Mouse (Mus musculus) retina, embryonic 14.5 days (tissue): ENCODE measurements around the gene Zbtb5.
"Not testable (repeated sequence)": the region's sequence is repeated elsewhere in the genome, so short reads cannot be mapped to it uniquely, and the experiment has no call there.

Experiments
- DNase-seq: peaks from one replicate; pipeline ENCODE4 v3.0.0-alpha.2; 2015; ENCODE audit warnings: low spot score

Zbtb5 gene

DNA sequence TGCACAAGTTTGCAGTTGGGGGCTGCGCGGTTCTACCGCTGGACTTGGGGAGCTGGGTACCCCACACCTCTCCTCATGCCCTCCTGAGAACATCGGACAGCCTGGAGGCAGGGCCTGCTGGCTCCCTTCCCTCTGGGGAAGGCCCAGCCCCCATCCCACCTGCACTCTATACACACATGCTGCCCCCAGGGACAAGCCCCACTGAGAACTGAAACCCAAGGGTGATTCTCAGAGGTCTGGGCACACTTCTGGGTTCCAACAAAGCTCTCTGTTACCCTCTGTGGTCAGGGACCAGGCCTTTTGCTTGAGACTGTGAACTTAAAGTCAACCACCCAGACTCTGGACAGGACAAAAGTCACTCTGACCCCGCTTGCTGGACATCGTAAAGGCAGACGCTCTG is 42.2 kb downstream of the Zbtb5 start:
- no peak for DNase-seq

DNA sequence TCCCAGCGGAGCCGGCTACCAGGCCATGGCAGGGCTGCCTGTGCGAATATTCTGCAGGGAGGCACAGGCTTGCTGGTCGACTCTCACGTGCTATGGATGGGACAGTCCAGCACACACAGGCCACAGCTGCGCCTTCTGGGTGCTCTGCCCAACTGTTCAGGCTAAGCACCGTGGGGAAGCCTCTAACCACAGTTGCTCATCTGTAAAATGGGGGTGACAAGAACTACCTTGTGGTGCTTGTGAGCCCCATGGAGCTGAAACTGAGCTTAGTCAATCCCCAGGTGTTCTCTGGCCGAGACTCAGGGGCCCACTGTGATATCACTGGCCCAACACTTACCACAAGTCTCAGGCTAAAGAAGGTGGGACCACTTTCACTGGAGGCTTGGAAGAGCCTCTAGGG is 44.8 kb downstream of the Zbtb5 start:
- DNase-seq: no peak

DNA sequence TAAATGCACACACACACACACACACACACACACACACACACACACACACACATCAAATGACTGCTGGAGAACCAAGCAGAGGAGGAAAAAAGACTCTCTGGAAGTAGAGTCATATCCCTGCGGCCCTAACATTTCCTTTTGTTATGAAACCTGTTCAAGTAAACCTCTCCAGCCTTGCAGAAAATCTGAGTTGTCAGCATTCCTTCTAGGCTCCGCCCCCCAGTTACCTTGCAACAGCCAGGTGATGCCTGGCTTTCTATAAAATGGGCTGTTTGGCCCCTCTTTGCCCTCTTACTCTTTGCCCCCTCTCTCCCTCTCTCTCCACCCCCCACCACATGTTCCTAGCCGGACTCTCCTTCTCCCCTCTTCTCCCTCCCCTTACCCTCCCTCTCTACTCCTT is 46.5 kb downstream of the Zbtb5 start:
- DNase-seq: no peak

DNA sequence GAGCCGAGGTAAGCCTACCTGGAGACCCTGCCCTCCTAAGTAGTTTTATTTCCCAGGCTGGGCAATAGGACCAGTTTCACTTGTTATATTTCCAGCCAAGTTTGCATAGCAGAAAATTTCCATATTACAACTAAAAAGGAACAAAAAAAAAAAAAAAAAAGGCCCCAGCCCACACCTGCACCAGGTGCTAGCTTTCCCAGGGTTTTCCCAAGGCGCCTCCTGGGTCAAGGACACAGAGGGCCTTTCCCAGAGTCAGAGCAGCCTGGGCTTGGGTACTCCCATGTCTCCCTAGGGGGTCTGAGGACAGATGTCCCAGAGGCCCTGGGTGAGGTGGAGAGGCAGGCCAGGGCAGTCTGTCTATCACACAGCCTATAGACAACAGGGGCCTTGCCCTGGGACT is 47.0 kb downstream of the Zbtb5 start:
- no peak for DNase-seq

DNA sequence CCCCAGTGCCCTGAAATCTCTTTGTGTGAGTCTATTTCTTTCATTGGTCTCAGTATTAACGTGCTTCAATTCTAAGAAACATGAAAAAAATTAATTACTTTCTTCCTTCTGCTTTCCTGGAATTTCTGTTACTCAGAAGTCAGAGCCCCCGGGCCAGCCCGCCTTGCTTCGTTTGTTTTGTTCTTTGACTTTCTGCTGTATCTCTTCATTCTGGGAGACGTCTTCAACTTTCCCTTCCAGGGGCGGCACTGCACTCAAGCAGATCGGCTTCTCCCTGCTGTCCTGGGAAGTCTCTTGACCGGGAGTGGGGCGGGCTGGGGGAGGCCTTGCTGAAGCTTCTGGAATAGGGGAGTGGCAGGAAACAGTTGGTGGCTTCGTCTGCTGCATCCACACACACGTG is 49.1 kb downstream of the Zbtb5 start:
- no peak for DNase-seq

DNA sequence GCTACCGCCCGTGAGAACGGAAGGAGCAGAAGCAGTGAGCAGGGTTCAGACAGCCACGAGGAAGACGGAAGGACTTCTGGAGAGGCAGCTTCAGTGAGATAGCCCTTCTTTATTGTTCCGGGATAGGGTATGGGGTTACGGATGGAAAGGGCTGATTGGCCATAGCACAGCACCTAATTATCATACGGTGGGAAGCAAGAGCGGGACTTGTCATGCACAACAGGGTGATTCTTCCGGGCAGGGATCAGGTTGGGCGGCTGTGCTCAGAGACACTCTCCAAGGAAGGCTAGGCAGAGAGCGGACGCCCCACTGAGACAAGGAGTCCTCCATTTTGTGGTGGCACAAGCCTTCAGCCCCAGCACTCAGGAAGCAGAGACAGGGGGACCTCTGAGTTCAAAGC is 53.0 kb downstream of the Zbtb5 start:
- no peak for DNase-seq

DNA sequence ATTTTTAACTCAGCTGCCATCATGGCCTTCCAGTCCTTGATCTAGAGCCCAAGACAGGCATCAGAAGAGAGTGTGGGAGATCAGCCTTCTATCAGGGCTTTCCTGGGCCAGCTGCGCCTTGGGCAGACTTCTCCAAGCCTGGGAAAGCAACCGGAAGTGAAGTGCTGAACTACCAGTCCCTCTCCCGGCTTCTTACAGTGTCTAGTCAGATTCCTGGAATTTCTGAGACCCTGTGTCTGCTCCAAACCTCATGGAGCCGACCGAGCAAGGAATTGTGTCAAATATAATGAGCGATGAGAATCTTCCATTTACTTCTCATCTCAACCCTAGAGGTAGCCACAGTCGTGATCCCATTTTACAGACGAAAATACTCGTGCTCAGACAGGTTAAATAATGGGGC is 53.4 kb downstream of the Zbtb5 start:
- DNase-seq: no peak

DNA sequence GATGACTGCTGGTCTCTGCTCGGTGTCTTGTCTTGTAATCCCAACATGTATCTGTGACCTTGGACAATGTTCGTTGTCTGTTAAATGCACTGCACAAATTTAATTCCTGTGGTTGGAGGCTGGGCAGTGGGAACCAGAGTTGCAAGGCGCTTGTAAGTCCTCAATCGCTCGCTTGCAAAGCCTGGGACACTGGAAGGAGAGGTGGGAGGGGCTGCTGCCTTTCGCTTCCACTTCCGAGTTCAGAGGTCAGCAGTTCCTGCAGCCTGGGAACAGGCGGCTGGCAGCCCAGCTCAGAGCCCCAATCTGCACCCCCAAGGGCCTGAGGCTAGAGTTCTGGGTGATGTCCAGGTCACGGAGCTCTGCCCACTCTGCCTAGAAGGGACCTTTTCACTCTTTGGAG is 59.2 kb downstream of the Zbtb5 start:
- no peak for DNase-seq

DNA sequence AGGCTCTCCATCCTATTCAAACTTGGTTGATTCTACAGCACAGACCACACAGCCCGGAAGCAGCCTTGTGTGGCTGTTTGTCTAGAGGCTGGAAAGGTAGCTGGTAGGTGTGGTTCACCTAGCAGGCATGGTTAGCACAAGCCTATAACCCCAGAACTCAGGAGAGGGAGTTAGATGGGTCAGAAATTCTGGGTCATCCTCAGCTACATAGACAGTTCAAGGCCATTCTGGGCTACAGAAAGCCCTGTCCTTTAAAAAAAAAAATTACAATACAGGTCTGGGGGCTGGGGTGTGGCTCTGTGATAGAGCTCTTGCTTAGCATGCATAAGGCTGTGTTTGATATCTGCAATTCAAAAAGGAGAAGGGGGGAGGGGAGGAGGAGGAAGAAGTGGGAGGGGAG is 63.9 kb downstream of the Zbtb5 start:
- DNase-seq: no peak

DNA sequence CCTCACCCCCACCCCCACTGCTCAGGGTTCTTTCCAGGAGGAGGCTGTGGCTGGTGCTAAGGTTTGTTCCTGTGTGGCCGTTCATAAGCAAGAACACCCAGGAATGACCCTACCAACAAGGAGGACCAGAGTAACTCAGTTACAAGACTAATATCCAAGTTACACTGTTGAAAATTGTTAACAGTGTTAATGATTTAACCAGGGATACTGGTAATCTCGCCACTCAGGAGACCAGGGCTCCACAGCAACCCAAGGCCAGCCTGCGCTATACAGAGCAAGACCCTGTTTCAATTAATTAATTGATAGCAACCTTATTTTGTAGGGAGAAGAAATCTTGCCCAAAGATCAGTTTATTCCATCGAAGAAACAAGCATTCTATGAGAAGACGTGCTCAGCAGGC is 64.7 kb downstream of the Zbtb5 start:
- no peak for DNase-seq

DNA sequence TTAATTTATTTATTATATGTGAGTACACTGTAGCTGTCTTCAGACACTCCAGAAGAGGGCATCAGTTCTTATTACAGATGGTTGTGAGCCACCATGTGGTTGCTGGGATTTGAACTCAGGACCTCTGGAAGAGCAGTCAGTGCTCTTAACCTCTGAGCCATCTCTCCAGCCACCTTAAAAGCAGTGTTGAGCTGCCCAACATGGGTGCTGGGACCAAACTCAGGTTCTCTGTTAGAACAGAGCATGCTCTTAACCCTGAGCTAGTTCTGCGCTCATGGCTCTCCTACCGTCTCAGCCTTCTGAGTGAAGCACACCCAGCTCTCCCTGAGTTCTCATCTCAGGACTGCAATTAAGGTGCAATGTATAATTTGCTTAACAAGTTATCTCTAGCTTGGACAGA is 66.1 kb downstream of the Zbtb5 start:
- not testable (repeated sequence) for DNase-seq

DNA sequence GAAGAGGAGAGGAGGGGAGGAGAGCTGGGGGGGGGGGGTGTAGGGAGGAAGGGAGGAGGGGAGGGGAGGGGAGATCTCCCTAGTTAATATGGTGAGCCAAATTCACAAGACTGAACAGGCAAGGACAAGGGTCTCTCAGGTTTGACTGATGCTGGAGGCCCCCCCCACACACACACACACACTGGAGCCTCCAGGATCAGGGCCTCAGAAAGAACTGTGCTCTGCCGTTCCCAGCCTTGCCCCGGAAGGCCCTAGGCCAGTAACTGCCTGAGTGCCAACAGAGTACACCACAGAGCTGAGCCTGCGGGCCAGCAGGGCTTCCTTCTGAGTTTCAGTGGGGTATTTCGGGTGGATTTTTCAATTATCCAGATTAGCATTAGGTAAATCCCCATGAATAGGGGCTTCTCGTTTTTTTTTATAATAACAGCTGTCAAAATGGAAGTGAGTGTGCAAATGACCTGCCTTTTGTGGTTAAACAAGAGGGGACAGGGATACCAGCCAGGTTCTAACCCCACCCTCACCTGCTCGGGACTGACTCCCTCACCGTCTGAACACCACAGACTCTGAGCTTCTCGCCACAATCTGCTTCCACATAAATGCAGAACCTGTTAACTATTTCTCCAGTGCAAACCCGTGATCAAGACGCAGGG is 67.7 kb downstream of the Zbtb5 start:
- DNase-seq: no peak

DNA sequence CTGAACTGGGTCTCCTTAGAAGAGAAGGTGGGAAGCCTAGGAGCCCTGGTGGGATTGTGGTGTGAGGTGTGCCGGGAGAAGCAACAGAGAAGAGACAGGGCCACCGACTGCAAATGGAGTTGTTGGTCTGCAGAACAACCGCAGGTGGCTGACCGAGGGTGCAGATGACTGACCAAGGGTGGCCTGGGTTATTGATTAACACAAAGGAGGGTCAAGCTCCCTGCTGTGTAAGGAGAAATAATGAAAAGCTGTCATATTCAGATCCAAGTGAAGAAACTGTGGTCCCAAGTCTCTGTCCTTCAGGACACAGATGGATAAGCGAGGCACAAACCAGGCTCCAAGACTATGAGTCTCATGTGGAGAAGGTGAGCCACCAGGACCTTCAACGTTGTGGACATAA is 68.7 kb downstream of the Zbtb5 start:
- no peak for DNase-seq

DNA sequence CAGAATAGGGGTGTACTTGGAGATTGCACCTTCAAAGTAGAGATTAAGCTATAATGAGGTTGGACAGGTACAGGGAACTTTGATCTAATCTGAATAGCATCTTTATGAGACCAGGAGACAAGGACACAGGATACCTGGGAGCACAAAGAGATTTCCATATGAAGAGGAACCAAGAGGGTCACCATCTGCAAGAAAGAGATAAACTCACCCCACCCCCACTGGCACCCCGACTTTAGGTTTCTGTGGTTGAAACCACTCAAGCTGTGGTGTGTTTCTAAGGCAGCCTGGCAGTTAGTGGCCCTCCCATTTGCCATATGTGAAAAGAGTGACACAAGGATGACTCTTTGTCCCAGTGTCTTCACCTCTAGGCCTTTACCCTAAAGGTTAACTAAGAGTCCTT is 70.0 kb downstream of the Zbtb5 start:
- no peak for DNase-seq
